Mouse (Mus musculus): Measurements from ENCODE around the gene Axl. TPM values are rescaled to one million over a fixed set of nuclear protein-coding genes. Genes with fewer than 3 reads are reported as not detected.
A peak's percentile ranks its signal among the peaks of the same experiment; 100 is the strongest.

Axl gene
- total and polyA plus RNA-seq, 2 experiments from 2014 or later: 16.1 to 17.7 TPM

GRCm38 (mm10) chr7:25825043-25825442, 36.5 kb upstream of the Axl start:
- Histone ChIP-seq H3K4me3 (ENCODE audit: low read depth, low read length) (no peak overlapping the region), H3K4me1 (ENCODE audit: insufficient read depth) (no peaks in the 10 kb centered on the region), H3K9ac (no peak overlapping the region), H3K27ac (ENCODE audit: low read depth, low read length) (no peak overlapping the region), H3K27me3 (ENCODE audit: insufficient read depth, low read length) (no peaks in the 10 kb centered on the region), H3K36me3 (ENCODE audit: insufficient read depth) (no peaks in the 10 kb centered on the region), H3K4me2 (ENCODE audit: low read depth) (no peak overlapping the region), H3K9me3 (ENCODE audit: low read length) (no peaks in the 10 kb centered on the region)
- ATAC-seq (no peak), DNase-seq (no peak)
- TF ChIP-seq CTCF (IDR thresholded peaks at IDR 0.05; ENCODE audit: low read depth): no peak
- WGBS: 57% methylated on average over 9 of the region's 9 CpGs

- ATAC-seq: peak; percentile 51
- no peaks in the 10 kb centered on the region for H3K9me3 ChIP-seq (ENCODE audit: low read length)
- peak within 1 kb of the TSS; percentile 83 for H3K4me2 ChIP-seq (ENCODE audit: low read depth)
- H3K27me3 ChIP-seq (ENCODE audit: insufficient read depth, low read length): peaks cover 4% of the 10 kb centered on the region
- peak within 1 kb of the TSS; percentile 47 for H3K4me3 ChIP-seq (ENCODE audit: low read depth, low read length)
- DNase-seq: peak; percentile 21
- WGBS: 2% methylated on average over 40 of the region's 40 CpGs
- no peaks in the 10 kb centered on the region for H3K4me1 ChIP-seq (ENCODE audit: insufficient read depth)
- H3K36me3 ChIP-seq (ENCODE audit: insufficient read depth): no peaks in the 10 kb centered on the region
- no peak within 1 kb of the TSS for H3K27ac ChIP-seq (ENCODE audit: low read depth, low read length)
- TF ChIP-seq CTCF (IDR thresholded peaks at IDR 0.05; ENCODE audit: low read depth): no peak
- peak within 1 kb of the TSS; percentile 58 for H3K9ac ChIP-seq
Observed at GRCm38 (mm10) chr7:25816241-25816919, 27.9 kb upstream of the Axl start, which contains the start of gene Cyp2s1. TSS of gene Cyp2s1 (minus strand) at chr7:25816913.

- Histone ChIP-seq H3K4me3 (ENCODE audit: low read depth, low read length) (peak overlapping the region; percentile 47; the same call in 1 of the 2 replicates), H3K9me3 (ENCODE audit: low read length) (no peaks in the 10 kb centered on the region), H3K4me1 (ENCODE audit: insufficient read depth) (no peaks in the 10 kb centered on the region), H3K9ac (no peak overlapping the region), H3K4me2 (ENCODE audit: low read depth) (peak overlapping the region; percentile 83), H3K27ac (ENCODE audit: low read depth, low read length) (no peak overlapping the region), H3K27me3 (ENCODE audit: insufficient read depth, low read length) (peaks cover 4% of the 10 kb centered on the region), H3K36me3 (ENCODE audit: insufficient read depth) (no peaks in the 10 kb centered on the region)
- WGBS: 17% methylated on average over 7 of the region's 7 CpGs
- DNase-seq: no peak
- ATAC-seq: 0 out of 2 replicates have a peak, but pooled peaks have one; percentile 7
- TF ChIP-seq CTCF (IDR thresholded peaks at IDR 0.05; ENCODE audit: low read depth): no peak
Observed at GRCm38 (mm10) chr7:25815571-25815970, 27.1 kb upstream of the Axl start.

DNA sequence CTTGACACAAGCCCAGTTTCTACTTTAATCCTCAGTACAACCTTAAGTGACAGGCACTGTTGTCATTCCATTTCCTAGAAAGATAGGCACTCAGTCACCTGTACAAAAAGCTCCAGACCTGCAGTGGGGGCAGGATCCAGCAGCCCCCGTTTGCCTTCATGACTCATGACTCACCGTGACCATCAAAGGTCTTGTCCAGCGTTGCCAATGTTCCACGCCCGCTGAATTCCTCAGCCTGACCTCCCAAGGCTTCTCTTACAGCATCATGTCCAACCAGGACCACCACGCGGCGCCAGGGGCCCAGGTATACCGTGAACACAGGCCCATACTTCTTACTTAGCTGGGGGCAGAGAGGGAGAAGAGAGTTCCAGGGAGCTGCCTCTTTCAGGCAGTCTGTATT, 26.2 kb upstream of the Axl start:
- H3K27me3 ChIP-seq (ENCODE audit: insufficient read depth, low read length): peaks cover 4% of the 10 kb centered on the region
- no peaks in the 10 kb centered on the region for H3K9me3 ChIP-seq (ENCODE audit: low read length)
- H3K9ac ChIP-seq: no peak overlapping the region
- ATAC-seq (no peak), DNase-seq (no peak)
- 82% methylated on average over 9 of the region's 9 CpGs for WGBS
- no peak overlapping the region for H3K27ac ChIP-seq (ENCODE audit: low read depth, low read length)
- no peak for TF ChIP-seq CTCF (IDR thresholded peaks at IDR 0.05; ENCODE audit: low read depth)
- no peaks in the 10 kb centered on the region for H3K36me3 ChIP-seq (ENCODE audit: insufficient read depth)
- H3K4me1 ChIP-seq (ENCODE audit: insufficient read depth): no peaks in the 10 kb centered on the region
- no peak overlapping the region for H3K4me2 ChIP-seq (ENCODE audit: low read depth)
- H3K4me3 ChIP-seq (ENCODE audit: low read depth, low read length): no peak overlapping the region

- Histone ChIP-seq H3K4me2 (ENCODE audit: low read depth) (no peak overlapping the region), H3K9me3 (ENCODE audit: low read length) (no peaks in the 10 kb centered on the region), H3K4me1 (ENCODE audit: insufficient read depth) (no peaks in the 10 kb centered on the region), H3K27ac (ENCODE audit: low read depth, low read length) (no peak overlapping the region), H3K9ac (no peak overlapping the region), H3K36me3 (ENCODE audit: insufficient read depth) (no peaks in the 10 kb centered on the region), H3K27me3 (ENCODE audit: insufficient read depth, low read length) (peaks cover 4% of the 10 kb centered on the region), H3K4me3 (ENCODE audit: low read depth, low read length) (no peak overlapping the region)
- WGBS: 73% methylated on average over 1 of the region's 1 CpGs
- TF ChIP-seq CTCF (IDR thresholded peaks at IDR 0.05; ENCODE audit: low read depth): no peak
- DNase-seq (no peak), ATAC-seq (no peak)
Observed at GRCm38 (mm10) chr7:25812195-25812594, 23.7 kb upstream of the Axl start.

GRCm38 (mm10) chr7:25811716-25812115, 23.2 kb upstream of the Axl start:
- Histone ChIP-seq H3K36me3 (ENCODE audit: insufficient read depth) (no peaks in the 10 kb centered on the region), H3K27ac (ENCODE audit: low read depth, low read length) (no peak overlapping the region), H3K4me1 (ENCODE audit: insufficient read depth) (no peaks in the 10 kb centered on the region), H3K4me3 (ENCODE audit: low read depth, low read length) (no peak overlapping the region), H3K9ac (no peak overlapping the region), H3K4me2 (ENCODE audit: low read depth) (no peak overlapping the region), H3K9me3 (ENCODE audit: low read length) (no peaks in the 10 kb centered on the region), H3K27me3 (ENCODE audit: insufficient read depth, low read length) (peaks cover 4% of the 10 kb centered on the region)
- ATAC-seq (no peak), DNase-seq (no peak)
- TF ChIP-seq CTCF (IDR thresholded peaks at IDR 0.05; ENCODE audit: low read depth): no peak
- 75% methylated on average over 2 of the region's 2 CpGs for WGBS

DNA sequence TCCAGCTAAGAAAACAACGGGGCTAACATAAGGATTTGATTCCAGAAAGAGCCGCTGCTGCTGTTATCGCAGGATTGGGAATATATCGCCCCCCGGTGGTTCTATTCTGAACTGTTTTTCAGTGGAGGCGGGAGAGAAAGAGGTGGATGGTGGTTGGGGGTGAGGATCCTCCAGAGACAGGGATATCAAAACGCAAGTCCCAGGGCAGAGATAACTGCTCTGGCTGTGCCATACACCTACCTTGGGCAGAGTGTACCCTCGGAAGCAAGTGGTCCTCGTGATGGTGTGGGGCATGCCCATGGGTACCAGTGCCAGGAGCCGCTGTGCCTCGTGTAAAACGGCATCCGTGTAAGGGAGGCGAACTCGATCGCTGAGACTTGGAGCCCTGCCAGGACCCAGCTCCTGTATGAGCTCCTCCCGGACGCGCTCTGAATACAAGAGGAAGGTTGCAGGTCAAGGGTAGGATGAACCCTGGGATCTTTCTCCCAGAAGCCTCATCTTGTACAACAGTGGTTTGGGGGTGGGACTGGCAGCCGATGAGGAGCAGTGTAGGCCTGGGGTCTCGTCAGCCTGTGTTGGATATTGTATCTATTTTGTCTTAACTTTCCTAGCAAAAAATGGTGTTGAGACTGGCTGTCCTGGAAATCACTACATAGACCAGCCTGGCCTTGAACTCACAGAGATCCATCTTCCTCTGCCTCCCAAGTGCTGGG, 17.3 kb upstream of the Axl start:
- Histone ChIP-seq H3K9ac (peak overlapping the region; percentile 48), H3K9me3 (ENCODE audit: low read length) (no peaks in the 10 kb centered on the region), H3K4me2 (ENCODE audit: low read depth) (peak overlapping the region; percentile 49), H3K27ac (ENCODE audit: low read depth, low read length) (no peak overlapping the region), H3K4me1 (ENCODE audit: insufficient read depth) (peaks cover 3% of the 10 kb centered on the region; the same call in 1 of the 2 replicates), H3K36me3 (ENCODE audit: insufficient read depth) (no peaks in the 10 kb centered on the region), H3K27me3 (ENCODE audit: insufficient read depth, low read length) (no peaks in the 10 kb centered on the region), H3K4me3 (ENCODE audit: low read depth, low read length) (peak overlapping the region; percentile 13)
- 12% methylated on average over 21 of the region's 21 CpGs for WGBS
- DNase-seq (peak; percentile 93), ATAC-seq (peak; percentile 85)
- TF ChIP-seq CTCF (IDR thresholded peaks at IDR 0.05; ENCODE audit: low read depth): peak; percentile 85

All from forebrain, postnatal 0 days (tissue).